Mouse (Mus musculus) v-Abl transformed pro-B cells (cell line): ENCODE data around the gene Polr2a.

Source experiments
- in situ Hi-C, 2 experiments: fragments of 400-800 bp; cut with MboI; formaldehyde crosslinking; loops; one replicate each; pipeline ENCODE4 v1.15.1; 2025; ENCODE audit not compliant: unreplicated experiment in 2 of 2

Polr2a gene

DNA sequence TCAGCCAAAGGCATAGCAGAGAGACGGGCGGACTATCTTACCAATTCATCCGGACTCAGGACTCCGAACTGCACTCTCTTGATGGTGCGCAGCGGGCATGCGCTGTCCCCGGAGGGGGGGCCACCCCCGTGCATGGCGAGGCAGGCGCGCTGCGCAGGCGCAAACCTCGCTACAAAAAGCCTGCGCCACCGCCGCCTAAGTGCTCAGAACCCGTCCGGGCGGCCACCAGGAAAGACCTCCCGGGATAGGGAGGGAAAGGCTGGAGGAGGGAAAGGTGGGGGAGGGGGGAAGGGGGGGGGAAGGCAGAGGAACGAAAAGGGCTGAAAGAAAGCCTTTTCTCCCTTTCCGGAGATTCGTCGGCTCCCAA, 364 bp downstream of the Polr2a start:
- in situ Hi-C loops = loop anchor here (5.0 to 10.0 kb wide), 4 partner anchors 44 to 123 kb away; partner anchors contain the start of genes Fgf11 (in 2 of the 2), Eif4a1 (in 1 of the 2), Fxr2 (in 1 of the 2) and Tmem95 (in 1 of the 2)

DNA sequence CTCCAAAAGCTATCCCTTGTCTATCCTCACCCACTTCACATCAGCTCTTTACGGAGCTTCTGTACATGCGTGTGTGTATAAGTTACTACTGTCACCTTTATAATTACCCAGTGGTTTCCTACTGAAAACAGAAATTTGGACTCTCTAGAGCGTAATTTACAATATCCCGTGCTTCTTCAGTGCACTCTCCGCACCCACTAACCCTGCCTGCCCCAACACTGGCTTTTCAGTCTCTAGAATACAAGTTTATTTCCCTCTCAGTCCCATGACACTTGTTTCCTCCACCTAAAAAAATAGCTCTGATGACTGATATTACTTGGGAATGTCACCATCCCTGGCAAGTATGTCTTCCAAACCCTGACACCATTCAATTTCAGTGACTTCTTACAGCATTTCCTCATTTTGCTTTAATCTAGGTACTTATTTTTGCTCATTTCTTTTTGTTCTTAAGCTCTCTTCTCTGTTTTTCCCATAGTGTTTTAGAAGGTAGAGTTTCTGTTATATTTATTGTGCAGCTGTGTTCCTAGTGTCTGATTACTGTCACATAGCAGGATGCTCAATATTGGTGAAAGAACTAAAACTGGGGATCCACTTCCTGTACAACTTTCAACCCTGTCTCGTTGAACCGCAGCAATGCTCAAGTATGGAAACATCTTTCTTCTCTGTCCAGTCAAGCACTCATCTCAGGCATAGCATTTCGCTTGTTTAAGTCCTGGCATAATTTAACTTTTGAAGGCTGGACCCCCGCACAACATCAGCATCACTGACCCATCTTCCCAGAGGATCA, 941 bp downstream of the Polr2a start:
- in situ Hi-C loops = loop anchor here (5.0 to 10.0 kb wide), 4 partner anchors 45 to 123 kb away; partner anchors contain the start of genes Fgf11 (in 2 of the 2), Eif4a1 (in 1 of the 2), Fxr2 (in 1 of the 2) and Tmem95 (in 1 of the 2)

DNA sequence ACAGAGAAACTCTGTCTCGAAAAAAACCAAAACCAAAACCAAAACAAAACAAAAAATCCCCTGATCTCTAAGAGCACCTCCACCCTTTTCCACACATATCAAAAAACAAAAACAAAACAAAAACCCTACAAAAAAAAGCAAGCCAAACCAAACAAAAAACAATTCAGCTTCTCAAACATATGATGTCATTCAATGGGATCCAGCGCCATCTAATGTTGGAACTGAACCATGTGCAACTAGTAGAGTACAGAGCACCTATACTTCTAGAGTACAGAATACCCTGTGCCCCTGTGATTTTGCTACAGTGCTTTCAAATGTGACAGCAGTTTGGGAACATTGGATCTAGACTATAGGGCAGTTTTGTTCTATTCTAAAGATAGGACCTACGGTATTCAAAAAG, 3.7 kb downstream of the Polr2a start:
- in situ Hi-C loops = loop anchor here (5.0 to 10.0 kb wide), 4 partner anchors 48 to 123 kb away; partner anchors contain the start of genes Fgf11 (in 2 of the 2), Eif4a1 (in 1 of the 2), Fxr2 (in 1 of the 2) and Tmem95 (in 1 of the 2)

DNA sequence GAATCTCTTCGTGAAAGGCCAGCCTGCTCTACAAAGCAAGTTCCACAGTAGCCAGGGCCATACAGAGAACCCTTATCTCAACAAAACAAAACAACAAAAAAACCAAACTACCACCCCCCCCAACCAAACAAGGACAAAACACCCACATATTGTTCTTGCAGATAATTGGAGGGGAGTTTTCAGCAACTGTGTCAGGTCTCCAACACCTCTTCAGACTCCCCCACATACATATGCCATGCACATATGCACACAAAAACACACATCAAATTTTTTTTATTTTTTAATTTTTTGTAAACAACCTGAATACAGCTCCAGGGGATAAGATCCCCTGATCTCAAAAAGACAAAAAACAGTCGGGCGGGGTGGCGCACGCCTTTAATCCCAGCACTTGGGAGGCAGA, 4.2 kb downstream of the Polr2a start:
- in situ Hi-C loops = loop anchor here in 1 of 2 experiments (10.0 kb wide), 1 partner anchor 119 kb away; the partner anchor contains the start of gene Fxr2

DNA sequence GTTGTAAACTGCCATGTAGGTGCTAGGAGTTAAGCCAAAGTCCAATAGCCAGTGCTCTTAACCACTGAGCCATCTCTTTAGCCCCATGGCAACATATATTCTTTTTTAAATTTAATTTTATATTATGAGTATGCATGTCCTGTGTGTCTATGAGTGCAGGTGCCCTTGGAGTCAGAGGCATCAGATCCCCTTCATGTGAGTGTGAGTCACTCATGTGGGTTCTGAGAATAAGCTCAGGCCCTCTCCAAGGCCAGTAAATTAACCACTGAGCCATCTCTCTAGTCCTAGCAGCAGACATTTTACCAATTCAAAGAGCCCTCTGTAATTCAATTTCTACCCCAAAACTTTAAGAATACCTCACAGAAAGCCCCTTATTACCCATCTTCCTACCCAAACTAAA, 5.8 kb downstream of the Polr2a start:
- in situ Hi-C loops = loop anchor here in 1 of 2 experiments (10.0 kb wide), 1 partner anchor 118 kb away; the partner anchor contains the start of gene Fxr2

DNA sequence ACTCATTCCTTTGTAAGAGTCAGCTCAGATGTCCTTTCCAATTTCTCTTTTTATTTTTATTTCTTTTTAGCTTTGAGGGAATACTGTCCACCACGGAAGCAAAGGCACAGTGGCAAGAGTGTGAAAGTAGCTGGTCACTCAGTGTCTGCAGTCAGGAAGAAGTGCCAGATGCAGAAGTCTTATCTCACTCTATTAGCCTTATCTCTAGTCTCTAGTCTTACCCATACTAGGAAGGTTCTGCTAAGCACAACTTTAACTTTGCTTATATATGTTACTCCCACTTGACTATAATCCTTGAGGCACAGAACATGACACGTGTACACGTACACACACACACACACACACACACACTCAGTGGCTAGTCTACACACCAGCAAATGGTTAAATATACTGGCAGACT, 6.8 kb downstream of the Polr2a start:
- in situ Hi-C loops = loop anchor here in 1 of 2 experiments (10.0 kb wide), 1 partner anchor 117 kb away; the partner anchor contains the start of gene Fxr2

DNA sequence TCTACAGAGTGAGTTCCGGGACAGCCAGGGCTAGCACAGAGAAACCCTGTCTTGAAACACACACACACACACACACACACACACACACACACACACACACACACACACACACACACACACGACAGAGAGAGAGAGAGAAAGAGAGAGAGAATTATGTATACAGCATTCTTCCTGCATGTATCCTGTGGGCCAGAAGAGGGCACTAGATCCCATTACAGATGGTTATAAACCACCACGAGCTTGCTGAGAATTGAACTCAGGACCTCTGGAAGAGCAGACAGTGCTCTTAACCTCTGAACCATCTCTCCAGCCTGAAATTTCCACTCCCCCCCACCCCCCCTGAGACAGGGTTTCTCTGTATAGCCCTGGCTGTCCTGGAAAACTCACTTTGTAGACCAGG, 27.0 kb downstream of the Polr2a start:
- in situ Hi-C loops = loop anchor here (5.0 kb wide), 2 partner anchors 146 to 221 kb away; partner anchors contain the start of gene Tmem95 (in 2 of the 2)

DNA sequence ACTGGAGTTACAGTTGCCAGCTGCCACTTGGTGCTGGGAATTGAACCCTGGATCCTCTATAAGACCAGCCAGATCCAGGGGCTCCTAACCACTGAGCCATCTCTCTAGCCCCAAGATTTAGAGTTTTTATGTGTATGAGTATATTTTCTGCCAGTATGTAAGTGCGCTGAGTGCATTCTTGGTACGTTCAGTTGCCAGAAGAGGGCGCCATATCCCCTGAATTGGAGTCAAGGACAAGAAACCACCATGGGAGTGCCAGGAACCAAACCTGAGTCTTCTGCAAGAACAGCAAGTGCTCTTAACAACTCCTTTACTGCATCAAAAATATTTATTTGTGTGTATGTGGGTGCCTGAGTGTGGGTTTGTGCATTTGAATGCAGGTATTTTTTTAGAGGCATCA, 29.4 kb downstream of the Polr2a start:
- in situ Hi-C loops = loop anchor here in 1 of 2 experiments (10.0 kb wide), 1 partner anchor 226 kb away; no protein-coding TSS in a partner anchor

DNA sequence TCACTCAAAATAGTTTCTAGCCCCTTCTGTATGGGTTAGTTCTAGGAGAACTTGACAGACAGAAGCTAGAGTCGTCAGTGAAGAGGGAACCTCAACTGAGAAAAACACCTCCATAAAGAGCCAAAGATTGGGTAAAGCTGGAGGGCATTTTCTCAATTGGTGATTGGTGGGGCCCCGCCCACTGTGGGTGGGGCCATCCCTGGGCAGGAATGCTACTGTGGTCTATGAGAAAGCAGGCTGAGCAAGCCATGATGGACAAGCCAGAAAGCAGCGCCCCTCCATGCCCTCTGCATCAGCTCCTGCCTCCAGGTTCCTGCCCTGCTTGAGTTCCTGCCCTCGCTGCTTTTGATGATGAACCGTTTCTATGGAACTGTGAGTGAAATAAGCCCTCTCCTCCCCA, 32.5 kb downstream of the Polr2a start:
- in situ Hi-C loops = loop anchor here in 1 of 2 experiments (10.0 kb wide), 1 partner anchor 229 kb away; no protein-coding TSS in a partner anchor

DNA sequence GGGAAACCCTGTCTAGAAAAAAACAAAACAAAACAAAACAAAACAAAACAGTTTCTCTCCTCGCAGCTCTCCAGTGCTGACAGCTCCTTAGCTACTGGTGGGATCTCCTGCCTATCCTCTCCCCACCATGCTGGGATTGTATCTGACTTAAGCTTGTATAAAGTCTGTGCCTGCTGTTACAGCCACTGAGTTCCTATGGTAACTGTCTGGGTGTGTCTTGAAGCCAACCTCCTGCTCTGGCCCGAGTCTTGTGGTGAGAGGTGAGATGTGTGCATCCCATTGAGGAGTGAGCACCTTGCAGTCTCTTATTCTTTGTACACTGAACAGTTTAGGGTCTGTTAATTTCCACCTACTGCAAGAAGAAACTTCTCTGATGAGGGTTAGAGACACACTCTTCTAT, 35.4 kb downstream of the Polr2a start:
- in situ Hi-C loops = loop anchor here (10.0 to 25.0 kb wide), 2 partner anchors 232 to 464 kb away; no protein-coding TSS in a partner anchor

DNA sequence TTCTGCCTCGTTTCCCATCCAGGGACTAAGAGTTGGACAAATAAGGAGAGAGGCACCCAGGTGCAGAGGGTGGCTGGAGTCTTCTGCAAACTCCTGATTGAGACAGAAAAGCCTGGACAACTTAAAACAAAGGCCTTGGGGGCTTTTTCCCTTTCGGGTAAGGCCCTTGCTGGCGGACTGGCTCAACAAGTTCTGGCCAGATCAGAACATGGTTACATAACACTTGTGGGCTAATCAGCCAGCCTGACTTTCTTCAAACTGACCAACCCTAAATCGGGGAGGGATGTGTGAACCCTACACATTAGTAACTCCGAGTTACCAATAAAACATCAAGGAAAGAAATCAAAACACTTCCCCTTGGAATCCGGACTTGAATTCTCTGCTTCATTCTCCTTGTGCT, 37.6 kb downstream of the Polr2a start:
- in situ Hi-C loops = loop anchor here (10.0 to 25.0 kb wide), 2 partner anchors 234 to 466 kb away; no protein-coding TSS in a partner anchor

DNA sequence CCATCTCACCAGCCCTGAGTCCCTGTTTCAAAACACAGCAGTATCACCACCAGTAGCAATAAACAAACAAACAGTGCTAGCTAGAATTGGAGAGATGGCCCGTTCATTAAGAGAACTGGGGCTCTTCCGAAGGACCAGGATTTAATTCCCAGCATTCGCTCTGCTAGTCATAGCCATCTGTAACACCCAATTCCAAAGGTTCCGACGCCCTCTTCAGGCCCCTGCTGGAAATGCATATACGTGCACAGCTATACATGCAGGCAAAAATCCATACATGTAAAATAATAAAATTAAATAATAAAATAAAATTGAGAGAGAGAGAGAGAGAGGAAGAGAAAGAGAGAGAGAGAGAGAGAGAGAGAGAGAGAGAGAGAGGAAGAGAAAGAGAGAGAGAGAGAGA, 39.0 kb downstream of the Polr2a start:
- in situ Hi-C loops = loop anchor here in 1 of 2 experiments (25.0 kb wide), 1 partner anchor 468 kb away; no protein-coding TSS in a partner anchor

DNA sequence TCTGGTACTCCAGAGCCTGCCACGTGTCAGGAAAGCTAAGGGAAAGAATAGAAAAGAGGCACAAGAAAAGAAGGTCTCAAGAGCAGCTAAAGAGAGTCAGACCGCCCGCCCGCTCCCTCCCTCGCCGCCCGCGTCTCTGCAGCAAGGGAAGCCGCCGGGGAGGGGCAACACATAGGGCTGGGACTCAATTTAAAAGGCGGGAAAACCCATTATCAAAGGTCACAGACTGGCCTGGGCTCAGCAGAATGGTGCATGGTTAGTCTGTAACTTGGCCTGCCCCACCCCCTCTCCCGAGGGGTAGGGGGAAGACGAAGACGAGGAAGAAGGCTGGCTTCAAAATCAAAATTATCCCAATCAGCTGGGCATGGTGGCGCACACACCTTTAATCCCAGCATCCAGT, 39.8 kb downstream of the Polr2a start:
- in situ Hi-C loops = loop anchor here in 1 of 2 experiments (25.0 kb wide), 1 partner anchor 469 kb away; no protein-coding TSS in a partner anchor

DNA sequence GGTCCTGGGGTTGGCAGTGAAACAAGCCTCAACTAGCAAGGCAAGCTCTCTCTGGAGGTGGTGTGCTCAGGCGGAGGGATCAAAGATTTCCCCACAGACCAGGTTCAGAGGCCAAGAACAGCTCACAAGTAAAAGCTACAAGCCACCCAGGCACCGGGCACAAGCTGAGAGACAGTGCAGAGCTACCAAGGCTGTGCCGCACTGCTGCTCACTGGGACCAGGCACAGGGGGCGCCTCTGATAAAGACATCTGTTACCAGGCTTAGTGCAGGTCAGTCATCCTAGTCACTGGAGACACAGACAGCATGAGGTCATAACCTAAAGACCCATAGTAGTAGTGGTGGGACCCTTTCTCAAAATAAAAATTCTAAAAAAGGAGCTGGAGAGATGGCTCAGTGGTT, 41.5 kb downstream of the Polr2a start:
- in situ Hi-C loops = loop anchor here in 1 of 2 experiments (25.0 kb wide), 1 partner anchor 470 kb away; no protein-coding TSS in a partner anchor

DNA sequence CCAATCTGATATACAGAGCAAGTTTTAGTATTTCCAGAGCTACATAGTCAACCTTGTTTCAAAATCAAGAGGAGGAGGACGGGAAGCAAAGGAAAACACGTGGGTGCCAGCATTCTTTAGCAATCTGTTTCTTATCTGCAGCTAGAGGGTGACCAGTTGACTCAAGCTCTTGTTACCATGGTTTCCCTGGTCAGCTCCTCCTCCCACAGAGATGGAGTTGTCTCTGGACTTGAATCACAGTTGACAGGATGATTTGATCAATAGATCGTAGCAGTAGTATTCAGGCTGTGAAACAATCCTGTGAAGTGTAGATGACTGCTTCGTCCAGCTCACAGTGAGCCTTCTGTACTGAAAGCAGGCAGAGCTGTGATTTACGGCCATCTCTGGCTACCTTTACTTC, 42.5 kb downstream of the Polr2a start:
- in situ Hi-C loops = loop anchor here in 1 of 2 experiments (25.0 kb wide), 1 partner anchor 471 kb away; no protein-coding TSS in a partner anchor

DNA sequence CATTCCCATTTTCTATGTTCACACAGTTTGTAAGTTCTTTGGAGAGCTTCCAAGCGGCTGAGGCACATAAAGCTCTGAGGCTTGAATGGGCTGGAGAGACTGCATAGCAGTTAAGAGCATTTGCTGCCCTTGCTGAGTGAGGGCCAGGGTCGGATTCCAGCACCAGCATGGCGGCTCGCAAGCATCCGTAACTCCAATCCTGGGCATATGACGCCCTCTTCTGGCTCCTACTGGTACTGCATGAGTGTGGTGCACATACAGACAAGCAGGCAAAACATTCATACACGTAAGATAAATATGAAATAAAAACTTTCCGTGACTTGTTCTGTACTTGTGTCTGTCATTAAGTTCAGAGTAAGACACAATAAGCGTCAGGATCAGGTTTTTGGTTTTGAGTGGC, 43.0 kb downstream of the Polr2a start:
- in situ Hi-C loops = loop anchor here in 1 of 2 experiments (25.0 kb wide), 1 partner anchor 472 kb away; no protein-coding TSS in a partner anchor

DNA sequence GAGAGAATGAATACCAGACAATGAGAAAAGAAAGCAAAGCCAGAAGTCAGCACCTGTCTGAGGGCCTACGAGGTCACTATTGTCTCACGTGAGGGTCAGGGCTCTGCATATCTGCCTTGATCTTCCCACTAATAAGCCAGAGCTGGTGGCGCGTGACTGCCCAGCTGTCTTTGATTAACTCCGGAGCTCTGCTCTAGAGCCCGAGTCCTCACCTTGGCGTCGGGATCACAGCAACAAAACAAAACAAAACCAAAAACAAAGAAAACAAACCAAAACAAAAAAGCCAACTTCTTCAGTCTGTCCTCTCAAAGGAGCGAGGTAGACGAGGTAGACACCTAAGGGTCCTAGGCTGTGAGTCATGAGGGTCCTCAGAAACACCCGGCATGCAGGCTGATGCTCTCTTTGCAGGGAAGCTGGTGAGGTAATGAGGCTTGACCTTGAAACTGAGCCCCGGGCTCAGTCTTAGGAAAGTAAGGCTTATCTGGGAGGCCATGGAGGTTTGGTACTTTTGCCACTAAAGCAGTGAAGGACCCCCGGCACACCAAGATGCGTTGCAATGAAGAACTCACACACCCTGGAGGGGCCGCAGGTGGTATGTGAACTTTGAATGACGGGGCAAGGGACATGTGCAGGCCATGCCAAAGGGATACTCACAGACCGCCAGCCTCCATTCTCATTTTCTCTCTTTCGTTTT, 43.7 kb downstream of the Polr2a start:
- in situ Hi-C loops = loop anchor here in 1 of 2 experiments (25.0 kb wide), 1 partner anchor 473 kb away; no protein-coding TSS in a partner anchor

DNA sequence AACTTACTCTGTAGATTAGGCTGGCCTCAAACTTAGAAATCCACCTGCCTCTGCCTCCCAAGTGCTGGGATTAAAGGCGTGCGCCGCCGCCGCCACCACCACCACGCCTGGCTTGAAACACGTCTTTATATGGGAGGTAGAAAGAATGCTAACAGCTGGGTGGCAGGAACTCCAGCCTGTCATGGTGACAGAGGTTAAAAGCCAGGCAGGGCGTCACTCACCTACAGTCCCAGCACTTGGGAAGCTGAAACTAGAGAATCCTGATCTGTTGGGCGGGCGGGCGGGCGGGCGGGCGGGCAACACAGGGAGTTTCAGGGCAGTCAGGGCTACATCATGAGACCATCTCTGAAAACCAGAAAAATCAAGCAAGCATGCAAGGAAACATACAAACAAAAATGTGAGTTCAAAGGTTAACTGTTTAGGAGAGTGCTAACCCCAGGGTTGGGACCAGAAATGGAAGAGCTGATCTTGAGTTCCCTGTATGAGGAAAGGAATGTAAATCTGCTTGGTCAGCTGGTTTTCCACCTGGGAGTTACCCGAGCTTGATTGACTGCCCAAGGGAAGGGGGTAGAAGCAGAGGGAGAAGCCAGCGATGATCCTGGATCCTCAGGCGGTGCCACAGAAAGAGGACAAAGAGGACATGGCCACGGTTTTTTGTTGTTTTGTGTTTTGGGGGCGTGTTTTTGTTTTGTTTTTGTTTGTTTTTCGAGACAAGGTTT, 45.3 kb downstream of the Polr2a start:
- in situ Hi-C loops = loop anchor here in 1 of 2 experiments (25.0 kb wide), 1 partner anchor 474 kb away; no protein-coding TSS in a partner anchor

DNA sequence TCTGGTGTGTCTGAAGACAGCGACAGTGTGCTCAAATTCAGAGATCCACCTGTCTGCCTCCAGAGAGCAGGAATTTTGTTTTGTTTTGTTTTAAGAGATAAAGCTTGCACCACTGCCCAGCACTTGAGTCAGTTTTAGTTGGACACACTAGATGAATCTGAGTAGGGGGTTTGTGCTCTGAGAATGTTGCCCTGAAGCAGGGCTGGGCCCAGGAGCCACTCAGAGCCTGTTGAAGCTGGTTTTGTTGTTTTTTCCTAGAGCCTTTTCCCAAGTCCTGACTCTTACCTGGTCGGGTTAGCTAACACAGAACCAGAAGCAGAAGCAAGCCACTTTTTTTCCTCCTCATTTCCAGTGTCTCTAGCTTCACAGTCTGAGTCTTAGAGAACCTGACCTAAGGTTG, 47.4 kb downstream of the Polr2a start:
- in situ Hi-C loops = loop anchor here in 1 of 2 experiments (25.0 kb wide), 1 partner anchor 476 kb away; no protein-coding TSS in a partner anchor
